Mouse (Mus musculus) adrenal gland, postnatal 36 days (tissue): ENCODE results near the gene Tifa. TPM values are rescaled to one million over a fixed set of nuclear protein-coding genes. Genes with fewer than 3 reads are reported as not detected.
"Not testable (repeated sequence)": the region's sequence is repeated elsewhere in the genome, so short reads cannot be mapped to it uniquely, and the experiment has no call there.

Source experiments
- DNase-seq, 2 experiments: peaks; one replicate each; pipeline ENCODE4 v3.0.0; 2021; ENCODE audit warnings: mixed read lengths in 1 of 2
- long read RNA-seq, 2 experiments: library from polyadenylated mRNA; stranded (forward); transcript quantifications; one replicate each; pipeline ENCODE4 v2.0.0; 2021; ENCODE audit warnings: borderline sequencing depth in 2 of 2
- total RNA-seq, 2 experiments: library from RNA; stranded (reverse); gene quantifications; 2 replicates each; pipeline ENCODE4 v1.2.3; 2021

Gene Tifa
- 1 to 10 TPM; 4.4 to 4.9 TPM for total RNA-seq
- long read RNA-seq, experiment 1, transcript Tifa-201 (3 exons, 2,245 nt): major isoform, 10 of 13 reads
- long read RNA-seq, experiment 1, partial matches to known transcripts: 0 of 13 reads
- long read RNA-seq, experiment 1, other reads (novel, unspliced or antisense): 3 of 13 reads
- long read RNA-seq, experiment 2, partial matches to known transcripts: 0 of 4 reads
- long read RNA-seq, experiment 2, other reads (novel, unspliced or antisense): 0 of 4 reads

DNA sequence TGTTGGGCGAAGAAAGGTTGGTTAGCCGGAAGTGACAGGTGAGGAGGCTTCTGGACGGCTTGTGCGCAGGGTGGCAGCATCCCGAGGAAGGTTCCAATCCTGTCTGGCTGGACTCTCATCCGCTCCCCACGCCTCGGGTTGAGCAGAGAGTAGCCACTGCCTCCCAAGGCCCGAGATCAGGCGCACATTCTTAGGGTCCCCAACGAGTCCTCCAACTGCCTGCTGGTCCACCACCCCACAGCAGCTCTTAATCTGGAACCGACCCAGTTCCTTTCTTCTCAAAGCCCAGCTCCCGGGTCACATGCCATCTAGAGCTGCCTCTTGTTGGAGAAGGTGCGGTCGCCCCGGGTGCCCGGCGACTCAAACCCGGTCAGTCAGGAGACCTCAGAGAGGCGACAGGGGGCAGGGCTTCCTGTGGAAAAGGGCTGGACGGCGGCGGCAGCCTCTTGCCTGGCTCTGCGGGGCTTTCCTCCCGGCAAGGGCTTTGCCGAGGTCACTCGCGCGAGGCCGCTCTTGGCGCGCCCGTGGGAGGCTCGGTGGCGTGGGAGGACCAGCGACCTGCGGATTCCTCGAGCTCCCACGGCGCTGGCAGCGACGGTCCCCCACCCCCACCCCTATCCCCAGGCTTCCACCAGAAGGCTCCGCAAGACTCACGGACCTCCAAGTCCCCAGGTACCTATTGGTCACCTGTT lies at the start of gene Tifa:
Gene Tifa (plus strand): TSS at position 306 of the 692 bp plus-strand sequence.
- peak; percentile 78 to 83 for DNase-seq

- no peak for DNase-seq
Observed at GRCm38 (mm10) chr3:127741473-127741872, 48.1 kb upstream of the Tifa start.

GRCm38 (mm10) chr3:127743614-127744365 lies 45.8 kb upstream of the Tifa start:
- DNase-seq: no peak

DNA sequence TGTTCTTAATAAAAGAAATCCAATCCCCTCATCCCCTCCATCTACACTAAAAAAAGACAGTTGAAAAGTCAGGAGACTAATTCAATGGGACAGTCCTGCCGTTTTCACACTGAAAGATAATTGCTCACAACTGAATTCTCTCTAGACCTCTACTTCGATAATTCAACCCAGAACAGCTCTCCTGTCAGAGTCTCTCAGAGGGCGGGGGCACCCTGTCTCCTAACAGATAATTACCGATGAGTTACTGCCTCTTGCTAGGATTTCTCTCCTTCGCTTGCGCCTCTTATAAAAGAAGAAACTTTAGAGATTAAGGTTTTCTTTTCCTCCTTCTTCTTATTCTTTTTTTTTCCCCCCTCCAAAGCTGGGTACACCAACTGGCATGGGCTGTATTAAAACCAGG lies 44.1 kb upstream of the Tifa start:
- no peak for DNase-seq

DNA sequence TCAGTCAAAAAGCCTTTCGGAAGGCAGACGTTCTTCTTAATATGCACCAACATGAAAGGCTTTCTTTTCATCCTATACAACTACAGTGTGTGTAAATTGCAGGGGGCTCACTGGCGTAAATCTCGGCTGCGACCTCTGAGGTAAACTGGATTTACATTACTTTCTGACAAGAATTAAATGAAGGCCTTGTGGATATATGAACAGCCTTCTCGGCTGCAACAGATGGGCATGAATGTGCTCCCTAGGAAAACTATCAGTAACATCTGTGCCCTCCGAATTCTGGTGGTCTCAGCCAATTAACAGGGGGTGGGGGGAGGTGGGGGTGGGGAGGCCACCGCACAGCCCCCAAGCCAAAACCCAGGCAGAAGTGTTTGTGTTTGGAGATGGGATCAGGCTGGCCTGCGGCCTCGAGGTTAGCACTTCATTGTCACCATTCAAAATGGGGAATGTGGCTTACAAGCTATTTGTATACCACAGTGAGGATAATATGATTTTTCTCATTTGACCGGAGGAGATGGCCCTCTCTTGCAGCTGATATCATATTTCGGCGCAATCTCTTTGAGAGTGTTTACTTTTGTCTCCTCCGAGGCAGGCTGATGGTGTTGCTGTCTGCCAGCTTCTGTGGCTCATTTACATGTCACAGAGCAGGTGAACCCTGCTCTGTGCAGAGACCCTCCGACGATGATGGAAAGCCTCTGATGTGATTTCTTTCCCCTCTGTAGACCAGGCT lies 43.5 kb upstream of the Tifa start:
- no peak for DNase-seq

DNA sequence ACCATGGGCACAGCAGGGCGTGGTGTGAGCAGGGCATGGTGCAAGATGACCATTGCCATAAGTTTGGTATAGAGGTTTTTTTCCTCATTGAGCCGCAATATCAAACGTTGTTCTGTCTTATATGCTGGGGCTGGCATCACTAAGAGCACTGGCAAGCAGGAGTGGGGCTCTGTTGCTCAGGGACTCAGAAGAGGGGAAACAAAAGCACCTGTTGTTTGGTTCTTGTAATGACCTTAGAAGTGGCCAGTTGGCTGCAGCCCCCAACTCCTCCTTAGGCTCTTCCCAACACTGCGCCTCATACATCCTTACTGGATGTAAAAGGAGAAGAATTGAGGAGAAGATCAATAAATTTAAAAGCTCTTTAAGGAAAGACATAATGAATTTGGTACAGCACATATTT lies 41.0 kb upstream of the Tifa start:
- no peak for DNase-seq

DNA sequence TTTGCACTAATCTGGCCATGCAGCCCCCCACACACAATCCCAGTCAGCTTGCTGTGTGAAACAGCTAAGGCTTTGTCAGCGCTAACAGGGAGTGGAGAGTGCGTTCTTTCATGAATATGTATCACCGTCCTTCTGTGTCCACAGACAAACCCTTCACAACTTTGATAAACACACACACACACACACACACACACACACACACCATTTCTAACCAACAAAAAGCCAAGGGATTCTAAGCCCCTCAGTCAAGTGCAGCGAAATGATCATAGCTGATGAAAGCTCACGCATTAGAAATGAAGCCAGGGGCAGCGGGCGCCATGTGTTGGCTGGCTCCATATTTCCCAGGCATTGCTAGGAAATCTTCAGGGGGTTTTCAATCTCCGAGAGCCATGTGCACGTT lies 40.3 kb upstream of the Tifa start:
- no peak for DNase-seq

DNA sequence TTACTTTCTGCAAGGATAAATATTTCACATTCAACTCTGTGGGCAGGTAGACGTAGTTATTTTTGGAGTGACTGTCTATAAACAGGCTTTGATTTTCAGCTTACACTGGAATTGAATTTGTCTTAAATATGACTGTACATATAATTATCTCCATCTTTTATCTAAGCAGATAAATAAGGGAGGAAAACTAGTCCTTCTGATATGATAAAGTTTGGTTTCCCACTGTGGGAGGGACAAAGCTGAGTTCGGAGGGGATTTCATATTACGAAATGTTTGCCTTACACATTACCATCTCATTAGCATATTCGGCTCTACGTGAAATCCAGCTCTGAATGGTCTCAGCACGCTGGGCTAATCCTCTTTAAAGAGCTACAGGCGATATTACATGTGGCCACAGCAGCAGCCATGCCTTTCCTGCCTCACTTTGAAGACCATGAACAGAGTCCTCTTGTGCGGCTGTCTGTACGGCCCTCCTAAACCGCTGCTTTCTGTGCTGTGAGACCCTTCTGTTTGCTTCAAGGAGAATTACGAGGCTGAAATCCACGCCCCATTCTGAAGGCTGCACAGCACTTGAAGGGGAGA lies 39.5 kb upstream of the Tifa start:
- no peak for DNase-seq

DNA sequence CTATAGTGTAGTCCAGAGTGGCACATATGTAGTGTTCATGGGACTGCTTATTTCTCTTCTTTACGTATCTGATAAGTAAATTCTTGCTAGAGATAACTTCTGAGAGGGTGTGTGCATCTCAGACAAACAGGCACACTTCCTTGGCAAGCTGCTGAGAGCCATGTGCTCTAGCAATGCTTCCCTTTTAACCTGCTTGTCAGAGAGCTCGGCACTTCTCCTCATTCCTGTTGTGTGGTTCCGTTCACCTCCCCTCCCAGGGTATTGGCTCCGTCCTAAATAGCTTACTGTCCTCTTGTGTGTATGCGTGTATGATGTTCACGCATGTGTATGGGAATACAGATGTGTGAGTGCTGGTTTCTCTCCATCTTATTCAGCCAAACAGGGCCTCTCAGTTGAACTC lies 33.1 kb upstream of the Tifa start:
- no peak for DNase-seq

GRCm38 (mm10) chr3:127757886-127758301 lies 31.7 kb upstream of the Tifa start:
- no peak for DNase-seq

DNA sequence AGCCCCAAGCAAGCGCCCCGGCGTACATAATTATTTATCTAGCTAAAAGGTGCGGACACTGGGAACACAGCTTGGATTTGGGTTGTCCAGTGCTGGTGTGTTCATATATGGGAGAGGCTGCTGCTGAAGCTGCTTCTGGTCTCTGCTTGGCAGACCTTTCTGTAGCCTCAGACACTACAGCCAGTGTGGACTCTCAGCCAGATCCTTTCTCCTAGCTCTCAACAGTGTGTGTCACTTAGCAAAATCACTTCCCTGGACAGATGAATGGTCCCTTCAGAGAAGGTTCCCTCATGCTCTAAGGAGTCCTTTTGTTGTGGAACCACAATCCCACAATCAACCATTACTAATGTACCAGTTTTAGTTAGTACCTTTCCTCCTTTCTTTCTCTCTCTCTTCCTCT lies 30.8 kb upstream of the Tifa start:
- no peak for DNase-seq

GRCm38 (mm10) chr3:127759212-127759611 lies 30.4 kb upstream of the Tifa start:
- DNase-seq: peak; percentile 25 to 42

GRCm38 (mm10) chr3:127762403-127762802 lies 27.2 kb upstream of the Tifa start:
- DNase-seq: no peak

GRCm38 (mm10) chr3:127763076-127763612 lies 26.5 kb upstream of the Tifa start:
- DNase-seq: peak; percentile 83 to 87

GRCm38 (mm10) chr3:127764541-127764940 lies 25.1 kb upstream of the Tifa start:
- DNase-seq: peak in 1 of 2 experiments; percentile 17

DNA sequence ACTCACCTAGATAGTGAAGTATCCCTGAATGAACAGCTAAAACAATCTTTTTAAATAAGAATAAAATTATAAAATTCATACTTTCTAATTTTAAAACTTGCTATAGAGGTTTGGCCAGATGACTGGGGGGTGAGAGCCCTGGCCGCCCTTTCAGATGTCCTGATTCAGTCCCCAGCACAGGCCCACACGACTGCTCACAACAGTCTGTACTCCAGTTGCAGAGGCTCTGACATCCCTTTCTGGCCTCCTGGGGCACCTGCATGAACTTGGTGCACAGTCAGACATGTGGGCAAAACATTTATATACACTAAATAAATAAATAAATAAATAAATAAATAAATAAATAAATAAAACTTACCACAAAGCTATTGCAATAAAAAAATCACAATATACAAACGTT lies 23.6 kb upstream of the Tifa start:
- no peak for DNase-seq

DNA sequence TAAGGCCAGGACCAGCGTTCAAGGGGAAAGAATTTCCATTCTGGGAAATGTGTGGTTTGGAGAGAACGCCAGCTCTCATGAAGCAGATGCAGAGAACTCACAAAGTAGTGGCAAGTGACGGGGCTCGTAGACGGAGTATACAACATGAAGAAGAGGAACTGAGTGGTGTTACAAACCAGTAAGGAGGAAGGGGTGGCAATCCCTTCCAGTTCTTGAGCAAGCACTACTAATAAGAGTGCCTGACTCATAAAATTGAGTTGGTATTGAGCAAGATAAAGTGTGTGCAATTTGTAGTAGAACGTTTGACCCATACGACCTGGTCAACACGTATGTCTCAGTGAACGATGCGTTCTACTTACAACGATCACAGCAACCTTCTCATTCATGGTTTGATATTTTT lies 20.5 kb upstream of the Tifa start:
- no peak for DNase-seq

DNA sequence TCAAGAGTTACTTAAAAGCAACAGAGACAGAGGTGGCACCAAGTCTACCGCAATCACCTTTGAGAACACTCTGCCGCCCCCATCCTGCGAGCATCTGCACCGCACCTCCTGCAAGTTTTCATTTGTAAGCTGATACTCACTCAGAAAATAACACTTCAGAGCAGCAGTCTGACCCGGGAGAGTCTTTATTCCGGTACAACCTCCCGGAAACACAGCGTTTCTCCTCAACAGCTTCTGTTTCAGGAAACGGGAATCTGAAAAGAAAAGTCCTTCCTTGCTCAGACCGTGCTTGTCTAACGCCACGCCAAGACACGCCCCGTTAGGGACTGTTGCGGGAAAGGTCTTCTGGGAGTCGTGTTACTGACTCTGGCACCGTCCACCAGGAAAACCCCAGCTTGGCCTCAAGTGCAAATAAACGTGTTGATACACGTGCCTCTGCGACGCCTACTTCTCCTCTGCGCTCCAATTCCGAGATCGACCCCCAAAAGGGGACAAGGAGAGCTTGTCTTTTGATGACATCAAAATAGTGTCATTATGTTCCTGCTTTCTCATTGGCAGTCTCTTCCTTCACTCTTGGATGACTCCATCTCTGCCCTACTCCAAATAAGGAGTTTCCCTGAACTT lies 9.5 kb upstream of the Tifa start, which contains the start of gene Alpk1:
Gene Alpk1 (minus strand): TSS at position 507 of the 624 bp plus-strand sequence.
- DNase-seq: peak; percentile 75 to 82

GRCm38 (mm10) chr3:127780921-127781320 lies 8.7 kb upstream of the Tifa start:
- peak in 1 of 2 experiments; percentile 18 for DNase-seq

GRCm38 (mm10) chr3:127782921-127783320 lies 6.7 kb upstream of the Tifa start:
- no peak for DNase-seq

DNA sequence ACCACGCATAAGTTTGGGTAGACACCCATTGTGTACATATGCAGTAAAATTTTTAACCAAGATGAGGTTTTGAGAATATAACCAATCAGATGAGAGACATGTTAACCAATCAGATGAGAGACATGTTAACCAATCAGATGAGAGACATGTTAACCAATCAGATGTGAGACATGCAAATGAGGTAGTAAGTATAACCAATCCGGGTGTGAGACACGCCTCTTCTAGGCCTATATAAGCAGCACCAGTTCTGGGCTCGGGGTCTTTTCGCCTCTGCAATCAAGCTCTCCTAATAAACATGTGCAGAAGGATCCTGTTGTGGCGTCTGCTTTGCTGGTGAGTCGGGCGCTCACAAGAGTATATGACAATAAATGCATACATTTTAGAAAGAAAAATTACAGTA lies 5.9 kb upstream of the Tifa start:
- not testable (repeated sequence) for DNase-seq
